Mouse (Mus musculus) MEL-GATA-1-ER (cell line): ENCODE results near the gene Pate4.
"Not testable (repeated sequence)": the region's sequence is repeated elsewhere in the genome, so short reads cannot be mapped to it uniquely, and the experiment has no call there.

Experiments
- DNase-seq: peaks from one replicate; pipeline ENCODE4 v3.0.0-alpha.2; 2012; ENCODE audit warnings: low read depth; ENCODE audit errors: extremely low read depth

The Pate4 gene

DNA sequence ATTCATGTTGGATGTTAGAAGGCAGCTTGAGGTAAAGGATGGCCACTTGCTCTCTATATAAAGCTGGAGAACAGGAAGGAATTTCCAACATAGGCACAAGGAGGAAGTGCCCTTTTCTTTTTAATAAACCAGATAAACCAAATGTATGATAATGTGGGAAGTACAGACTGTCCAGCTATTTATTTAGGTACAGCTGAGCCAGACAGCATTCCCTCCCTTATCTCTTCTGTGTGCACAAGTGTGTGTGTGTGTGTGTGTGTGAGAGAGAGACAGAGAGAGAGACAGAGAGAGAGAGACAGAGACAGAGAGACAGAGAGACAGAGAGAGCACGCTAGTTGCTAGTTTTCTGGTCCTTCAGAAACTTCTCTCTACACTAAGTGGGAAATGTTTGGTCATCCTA is at the start of gene Pate4:
Gene Pate4, minus strand, starts transcription at position 101 of the 400 bp plus-strand sequence.
- DNase-seq = no peak

DNA sequence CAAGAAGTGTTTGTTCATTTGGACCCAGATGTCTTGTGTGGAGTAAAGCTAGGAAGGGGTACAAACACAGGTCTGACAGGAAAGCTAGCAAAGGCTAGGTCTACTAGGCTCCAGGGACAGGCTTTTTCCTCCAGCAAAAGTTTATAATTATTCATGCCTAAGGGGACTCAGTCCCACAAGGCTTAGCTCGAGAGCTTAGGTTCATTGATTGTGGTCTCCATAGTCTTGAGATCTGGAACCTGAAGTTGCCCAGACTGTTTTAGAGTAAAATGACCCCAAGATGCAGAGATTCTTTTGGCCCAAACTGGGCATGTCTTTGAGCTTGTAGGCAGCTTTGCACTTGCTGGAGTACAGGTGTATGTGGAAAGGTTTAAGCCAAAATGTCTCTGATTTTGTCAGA is 36.4 kb upstream of the Pate4 start, which contains the start of gene Pate3:
Gene Pate3, minus strand, starts transcription at position 101 of the 400 bp plus-strand sequence.
- no peak for DNase-seq

DNA sequence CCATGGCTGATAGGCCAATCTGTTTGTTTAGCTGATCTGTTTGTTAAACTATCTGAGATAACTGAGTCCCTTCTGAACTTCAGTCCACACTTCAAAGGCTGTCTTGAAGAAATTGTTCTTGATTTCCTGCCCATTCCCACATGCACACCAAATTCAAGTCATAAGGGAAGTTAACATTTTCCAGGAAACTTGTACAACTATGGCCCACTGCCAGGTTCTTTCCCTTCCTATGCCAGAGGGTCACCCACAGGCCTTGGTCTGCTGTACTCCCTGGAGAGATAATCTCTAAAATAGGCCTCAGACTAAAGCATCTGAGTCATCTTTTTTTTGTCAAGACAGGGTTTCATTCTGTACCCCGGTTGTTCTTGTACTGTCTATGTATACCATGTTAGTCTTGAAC is 21.2 kb upstream of the Pate4 start:
- DNase-seq = no peak

DNA sequence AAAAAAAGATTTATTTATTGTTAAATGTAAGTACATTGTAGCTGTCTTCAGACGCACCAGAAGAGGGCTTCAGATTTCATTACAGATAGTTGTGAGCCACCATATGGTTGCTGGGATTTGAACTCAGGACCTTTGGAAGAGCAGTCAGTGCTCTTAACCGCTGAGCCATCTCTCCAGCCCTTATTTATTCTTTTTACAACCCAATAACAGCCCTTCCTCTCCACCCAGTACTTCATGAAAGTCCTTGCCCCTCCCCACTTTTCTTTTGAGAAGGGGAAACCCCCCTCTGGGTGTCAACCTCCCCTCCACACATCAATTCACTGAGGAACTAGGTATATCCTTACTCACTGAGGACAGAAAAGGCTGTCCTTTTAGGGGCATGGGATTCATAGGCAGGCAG is 5.0 kb upstream of the Pate4 start:
- DNase-seq = not testable (repeated sequence)

DNA sequence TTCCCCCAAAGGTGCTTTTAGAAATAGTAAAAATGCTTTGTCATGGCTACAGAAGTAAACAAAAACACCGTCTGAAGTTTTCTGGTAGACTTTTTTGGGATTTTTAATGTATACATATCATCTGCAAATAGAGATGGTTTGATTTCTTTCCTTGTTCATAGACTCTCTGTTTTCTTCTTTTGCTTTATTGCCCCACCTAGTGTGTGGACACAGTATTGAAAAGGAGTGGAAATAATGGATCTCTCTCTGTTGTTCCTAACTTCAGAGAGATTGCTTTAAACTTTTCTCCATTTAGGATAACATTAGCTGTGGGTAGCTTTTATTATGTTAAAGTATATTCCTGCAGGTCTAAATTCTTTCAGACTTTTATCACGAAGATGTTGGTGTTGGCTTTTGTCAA is 2.3 kb upstream of the Pate4 start:
- DNase-seq = no peak

DNA sequence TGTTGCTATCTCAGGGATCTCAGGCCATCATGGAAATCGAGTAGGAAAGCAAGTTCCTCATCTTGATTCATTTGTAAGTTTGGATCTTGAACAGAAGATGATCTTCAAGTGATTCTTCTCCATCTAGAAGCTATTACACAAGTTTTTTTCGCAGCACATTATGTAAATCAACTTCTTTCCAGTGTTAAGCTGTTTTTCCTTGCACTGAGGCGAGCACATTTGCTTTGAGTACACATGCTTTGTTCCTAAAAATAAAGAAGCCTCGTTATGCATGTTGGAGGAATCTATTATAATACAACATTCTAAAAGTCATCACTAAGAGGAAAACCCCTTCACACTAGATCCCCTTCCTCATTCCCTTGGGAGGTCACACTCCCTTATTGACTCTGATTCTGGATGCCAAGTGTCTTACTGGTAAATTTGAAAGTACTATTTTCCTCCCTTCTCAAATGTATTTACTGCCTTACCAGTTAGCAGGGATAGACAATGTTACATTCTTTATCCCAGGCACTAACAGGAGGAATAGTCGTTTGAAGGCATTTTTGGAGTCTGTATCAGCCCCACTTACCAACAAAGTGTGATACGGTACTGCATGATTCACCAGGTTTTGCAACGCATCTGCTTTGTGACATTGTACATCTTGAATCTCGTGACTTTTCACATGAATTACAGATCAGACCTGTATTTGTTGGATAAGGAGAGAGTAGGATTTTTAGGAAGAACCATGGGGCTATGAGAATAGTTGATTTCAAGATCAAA is 3.9 kb downstream of the Pate4 start:
- no peak for DNase-seq

DNA sequence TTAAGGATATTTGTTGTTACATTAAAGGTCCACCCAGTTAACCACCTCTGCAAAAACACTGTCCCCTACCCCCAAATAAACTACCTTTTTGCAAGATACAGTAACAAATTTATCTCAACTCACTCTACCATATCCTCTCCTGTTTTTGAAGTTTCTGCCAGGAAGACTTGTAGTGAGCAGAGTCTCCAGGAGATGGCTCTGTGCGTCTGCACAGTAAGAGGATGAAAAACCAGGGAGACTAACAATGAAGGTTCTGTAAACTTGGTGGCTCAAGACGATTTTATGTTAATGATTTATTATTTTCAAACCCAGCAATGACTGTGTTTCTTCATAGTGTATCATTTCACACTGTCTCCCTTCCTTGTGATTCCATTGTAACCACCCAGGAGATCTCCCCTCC is 18.8 kb downstream of the Pate4 start:
- DNase-seq = peak; percentile 6

DNA sequence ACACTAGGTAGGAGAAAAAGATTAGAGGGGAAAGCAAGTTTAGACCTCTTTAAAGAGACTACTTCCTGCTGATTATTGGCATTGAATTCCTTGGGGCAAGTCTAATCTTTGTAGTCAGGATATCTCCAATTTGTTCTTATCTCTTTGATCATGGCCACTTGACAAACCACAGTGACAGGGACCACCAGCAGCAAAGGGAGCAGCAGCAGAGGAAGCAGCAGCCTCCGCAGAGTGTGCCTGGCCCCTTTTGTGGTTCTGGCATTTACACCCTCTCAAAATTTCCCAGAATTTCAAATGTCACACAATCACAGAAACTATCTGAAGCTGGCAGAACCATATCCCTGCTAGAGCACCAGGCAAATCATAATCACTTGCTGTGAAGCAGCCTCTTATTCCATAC is 24.1 kb downstream of the Pate4 start:
- no peak for DNase-seq

DNA sequence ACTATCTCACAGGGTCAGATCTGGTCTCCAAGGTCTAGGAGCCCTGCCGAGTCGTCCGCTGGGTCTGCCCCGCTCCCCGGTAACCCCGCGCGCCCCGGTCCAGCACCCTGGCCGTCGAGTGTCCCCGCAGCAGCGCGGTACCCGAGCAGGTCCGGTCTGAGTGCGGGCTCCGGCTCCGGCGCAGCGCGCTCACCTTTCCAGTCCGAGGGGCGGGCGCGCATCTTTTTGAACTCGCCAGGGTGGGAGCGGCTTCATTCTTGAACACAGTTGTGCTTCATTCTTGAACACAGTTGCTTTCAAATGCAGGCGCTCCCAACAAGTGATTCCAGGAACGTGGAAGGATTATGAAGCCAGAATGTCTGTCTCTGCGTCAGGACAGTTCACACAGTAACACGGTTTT is 37.3 kb downstream of the Pate4 start:
- no peak for DNase-seq

DNA sequence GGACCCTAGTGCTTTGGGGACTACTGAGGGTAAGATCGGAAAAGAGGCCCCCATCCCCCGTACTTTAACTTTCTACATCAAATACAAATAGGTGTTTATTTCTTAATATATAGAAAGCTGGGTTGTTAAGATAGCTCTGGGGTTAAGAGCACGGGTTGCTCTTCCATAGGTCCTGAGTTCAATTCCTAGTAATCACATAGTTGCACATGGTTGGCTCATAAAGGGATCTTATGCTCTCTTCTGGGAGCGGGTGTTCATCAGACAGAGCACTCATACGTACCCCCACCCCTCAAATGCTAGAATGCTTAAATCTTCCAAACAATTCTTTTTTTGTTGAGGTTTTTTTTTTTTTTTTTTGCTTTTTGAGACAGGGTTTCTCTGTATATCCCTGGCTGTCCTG is 41.1 kb downstream of the Pate4 start:
- peak; percentile 33 for DNase-seq

DNA sequence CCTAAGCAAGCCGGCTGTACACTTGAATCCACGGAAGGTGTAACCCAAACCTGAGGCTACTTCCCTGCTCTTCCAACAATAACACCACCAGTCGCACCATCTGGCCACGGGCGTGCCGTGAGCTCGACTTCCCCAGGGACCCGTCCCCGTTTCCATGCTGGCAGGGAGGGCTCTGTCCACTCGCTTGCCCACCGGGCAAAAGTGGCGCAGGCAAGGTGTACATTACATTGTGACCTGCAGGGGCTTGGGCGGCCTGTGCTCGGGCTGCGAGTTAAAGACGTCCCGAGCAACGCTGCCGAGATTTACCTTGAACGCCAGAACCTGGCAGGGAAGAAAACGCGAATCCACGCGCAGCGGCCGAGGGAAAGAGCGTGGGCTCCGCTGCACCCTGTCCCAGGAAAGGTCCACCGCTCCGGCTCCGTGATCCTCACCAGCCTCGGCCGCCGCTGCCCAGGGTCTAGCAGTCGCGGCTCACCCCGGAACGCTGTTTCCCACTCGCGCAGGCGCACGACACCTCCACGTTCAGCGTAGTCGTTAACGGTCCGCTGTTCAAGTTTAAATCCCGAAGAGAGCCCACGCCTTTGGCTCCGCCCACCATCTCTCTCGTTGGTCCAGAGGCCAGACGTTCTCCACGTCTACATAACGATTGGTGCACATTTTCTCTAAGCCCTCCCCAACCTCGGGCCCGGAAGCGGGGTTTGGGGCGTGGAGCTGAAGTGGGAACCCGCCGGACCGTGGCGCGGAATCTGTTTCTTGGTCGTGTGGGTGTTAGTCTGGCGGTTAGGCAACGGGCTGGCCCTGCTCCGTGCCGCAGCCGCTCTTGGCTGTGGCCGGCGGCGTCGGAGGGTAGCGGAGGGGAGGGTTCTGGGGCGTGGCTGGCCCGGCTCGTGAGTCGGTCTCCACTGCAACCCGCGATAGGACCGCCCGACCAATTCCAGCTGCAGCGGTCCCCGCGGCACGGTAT is 41.9 kb downstream of the Pate4 start, which contains the start of the genes Pate2 and Hyls1:
Gene Pate2, plus strand, starts transcription at position 714 of the 964 bp plus-strand sequence.
Gene Hyls1, minus strand, starts transcription at position 828 of the 964 bp plus-strand sequence.
- peak; percentile 99 for DNase-seq

DNA sequence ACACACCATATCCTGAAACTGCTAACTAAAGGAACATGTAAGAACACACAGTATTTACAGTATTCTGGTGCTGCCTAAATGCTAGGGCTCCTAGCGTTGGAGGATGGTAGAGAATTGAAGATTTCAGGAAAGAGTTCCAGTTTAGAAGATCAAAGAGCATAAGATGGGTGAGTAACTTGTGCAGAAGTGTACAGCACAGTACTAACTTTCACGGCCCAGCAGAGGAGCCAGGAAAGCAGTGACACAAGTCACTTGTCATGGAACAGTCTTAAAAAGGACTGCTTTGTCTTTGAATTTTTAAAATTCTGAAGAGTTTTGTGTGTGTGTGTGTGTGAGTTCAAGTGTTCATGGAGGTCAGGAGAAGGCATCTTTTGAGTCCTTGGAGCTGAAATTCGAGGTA is 43.7 kb downstream of the Pate4 start:
- no peak for DNase-seq

DNA sequence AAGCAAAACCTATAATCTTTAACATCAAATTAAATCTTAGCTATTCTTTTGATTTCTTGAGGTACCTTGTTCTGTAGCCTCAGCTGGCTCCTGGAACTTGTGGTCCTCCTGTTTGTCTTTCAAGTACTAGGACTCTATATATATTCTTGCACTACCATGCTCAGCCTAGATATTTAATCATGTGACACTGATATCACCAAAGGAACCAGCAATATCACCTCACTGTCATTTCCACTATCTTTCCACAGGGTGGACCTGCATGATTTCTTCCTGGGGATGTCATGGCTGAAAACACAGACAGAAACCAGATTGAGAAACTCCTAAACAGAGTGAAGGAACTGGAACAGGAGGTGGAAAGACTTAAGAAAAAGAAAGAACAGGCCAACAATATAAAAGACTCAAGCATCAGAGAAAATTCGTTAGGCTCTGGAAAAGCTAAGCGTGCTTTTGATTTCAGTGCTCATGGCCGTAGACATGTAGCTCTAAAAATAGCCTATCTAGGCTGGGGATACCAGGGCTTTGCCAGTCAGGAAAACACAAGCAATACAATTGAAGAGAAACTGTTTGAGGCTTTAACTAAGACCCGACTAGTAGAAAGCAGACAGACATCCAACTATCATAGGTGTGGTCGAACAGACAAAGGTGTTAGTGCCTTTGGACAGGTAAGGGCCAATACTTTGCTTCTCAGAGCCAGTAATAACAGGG is 47.1 kb downstream of the Pate4 start:
- DNase-seq = no peak

DNA sequence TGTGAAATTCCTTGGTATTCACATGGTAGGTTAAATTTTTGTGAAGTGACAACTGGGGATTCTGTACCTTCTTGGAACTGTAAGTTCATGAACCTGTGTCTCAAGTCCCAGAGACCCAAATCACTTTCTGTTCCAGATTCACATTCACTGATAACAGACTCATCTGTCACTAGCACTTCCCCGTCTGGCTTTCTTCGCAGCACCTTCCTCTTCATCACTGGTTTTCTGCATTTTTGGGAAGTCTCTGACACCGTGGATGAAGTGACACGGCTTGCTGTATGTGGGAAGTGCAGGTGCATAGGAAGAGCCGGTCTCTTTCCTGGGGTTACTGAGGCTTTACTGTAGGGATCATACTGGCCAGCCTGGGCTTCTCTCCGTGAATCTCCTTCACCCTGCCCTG is 50.2 kb downstream of the Pate4 start:
- no peak for DNase-seq

DNA sequence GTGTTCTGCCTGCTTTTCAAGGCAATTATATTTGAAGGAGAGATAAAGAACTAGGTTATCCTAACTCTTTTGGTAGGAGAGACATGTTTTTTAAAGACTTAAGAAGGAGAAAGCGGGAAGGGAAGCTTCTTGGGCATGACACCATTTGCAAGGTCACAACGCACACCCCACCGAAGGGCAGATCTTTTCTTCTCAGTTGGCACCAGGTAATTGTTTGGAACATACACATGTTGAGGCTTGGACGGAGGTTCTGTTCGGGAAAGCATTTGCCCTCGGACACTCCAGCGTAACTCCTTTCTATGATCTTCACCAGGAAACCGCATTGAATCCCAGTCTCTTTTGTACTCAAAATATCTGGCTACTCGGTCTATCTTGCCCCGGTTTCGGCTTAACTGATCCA is 50.7 kb downstream of the Pate4 start:
- DNase-seq = no peak

DNA sequence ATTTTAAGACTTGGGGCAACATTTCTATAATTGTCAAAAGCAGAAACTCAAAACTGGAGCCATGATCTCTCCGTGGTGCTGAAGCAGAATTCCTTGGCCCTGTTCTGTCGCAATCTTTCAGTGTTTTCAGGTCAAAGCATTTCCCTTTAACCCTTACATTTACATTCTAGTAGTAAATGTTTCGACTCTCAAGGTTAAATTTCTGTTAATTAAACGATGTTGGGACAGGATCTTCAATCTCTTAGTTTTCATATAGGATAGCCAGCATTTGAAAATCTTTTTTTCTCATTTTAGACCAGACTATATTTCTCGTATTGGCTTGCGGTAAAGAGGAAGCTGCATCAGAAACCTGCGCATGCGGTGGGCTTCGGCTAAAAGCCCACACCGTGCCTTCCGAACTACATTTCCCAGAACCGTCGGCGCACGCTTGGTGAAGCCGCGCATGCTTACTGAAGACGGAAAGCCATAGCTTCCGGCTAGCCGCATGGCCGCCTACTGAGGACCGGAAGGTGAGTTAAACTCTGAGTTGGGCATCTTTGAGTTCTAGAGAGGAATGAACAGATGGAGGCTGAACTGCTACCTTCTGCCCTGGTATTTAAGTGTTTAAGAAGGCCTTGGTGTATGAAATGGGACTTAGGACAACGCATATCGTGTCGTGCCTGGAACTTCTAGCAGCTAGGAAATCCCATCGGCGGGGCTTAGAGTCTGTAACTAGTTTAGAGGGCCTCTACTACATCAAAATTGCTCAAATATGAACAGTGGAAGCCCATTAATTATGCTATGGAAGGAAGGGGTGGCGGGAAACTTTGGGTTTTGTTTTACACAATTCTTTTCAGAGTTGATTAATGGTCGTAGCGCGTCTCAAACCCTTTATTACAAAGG is 52.5 kb downstream of the Pate4 start:
- DNase-seq = peak; percentile 91

DNA sequence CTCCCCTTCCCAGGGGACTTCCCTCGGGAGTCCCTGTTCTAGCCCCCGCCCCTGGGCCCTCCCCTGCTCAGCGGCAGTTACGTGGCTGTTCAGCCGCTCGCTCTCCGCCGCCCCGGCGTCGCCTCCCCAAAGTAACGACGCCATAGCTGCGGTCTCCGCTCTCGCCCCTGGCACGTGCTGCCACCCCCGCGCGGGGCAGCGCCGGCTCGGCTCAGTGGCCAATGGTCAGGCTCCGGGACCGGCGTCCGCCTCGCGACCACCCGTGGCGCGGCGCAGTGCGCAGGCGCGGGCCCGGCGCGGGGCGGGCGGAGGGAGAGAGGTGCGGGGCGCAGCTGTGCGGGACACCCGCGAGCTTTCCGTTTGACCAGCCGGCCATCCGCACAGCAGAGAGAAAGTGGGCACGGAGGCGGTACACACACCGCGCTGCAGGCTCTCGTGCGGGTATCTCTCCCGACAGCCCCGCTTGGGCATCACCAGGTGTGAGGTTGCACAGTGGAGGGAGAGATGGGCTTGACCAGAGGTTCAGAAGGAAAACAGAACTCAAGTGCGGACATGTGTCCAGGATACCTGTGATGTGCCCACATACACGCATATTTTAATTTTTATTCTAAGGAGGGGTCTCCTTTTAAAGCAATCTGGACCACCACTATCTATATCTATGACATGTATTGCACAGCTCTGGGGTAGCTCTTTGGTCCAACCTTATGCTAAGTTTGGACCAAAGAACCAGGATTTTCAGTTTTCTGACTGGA is 53.3 kb downstream of the Pate4 start, which contains the start of the genes Ddx25 and Pus3:
Gene Ddx25, minus strand, starts transcription at position 272 of the 752 bp plus-strand sequence.
Gene Pus3, plus strand, starts transcription at position 339 of the 752 bp plus-strand sequence.
- no peak for DNase-seq
